Mouse (Mus musculus): ENCODE results near the gene Arid5b. TPM values are rescaled to one million over a fixed set of nuclear protein-coding genes. Genes with fewer than 3 reads are reported as not detected.

The Arid5b gene
- polyA plus RNA-seq, 1 experiment from 2014 or later: 27.5 TPM

DNA sequence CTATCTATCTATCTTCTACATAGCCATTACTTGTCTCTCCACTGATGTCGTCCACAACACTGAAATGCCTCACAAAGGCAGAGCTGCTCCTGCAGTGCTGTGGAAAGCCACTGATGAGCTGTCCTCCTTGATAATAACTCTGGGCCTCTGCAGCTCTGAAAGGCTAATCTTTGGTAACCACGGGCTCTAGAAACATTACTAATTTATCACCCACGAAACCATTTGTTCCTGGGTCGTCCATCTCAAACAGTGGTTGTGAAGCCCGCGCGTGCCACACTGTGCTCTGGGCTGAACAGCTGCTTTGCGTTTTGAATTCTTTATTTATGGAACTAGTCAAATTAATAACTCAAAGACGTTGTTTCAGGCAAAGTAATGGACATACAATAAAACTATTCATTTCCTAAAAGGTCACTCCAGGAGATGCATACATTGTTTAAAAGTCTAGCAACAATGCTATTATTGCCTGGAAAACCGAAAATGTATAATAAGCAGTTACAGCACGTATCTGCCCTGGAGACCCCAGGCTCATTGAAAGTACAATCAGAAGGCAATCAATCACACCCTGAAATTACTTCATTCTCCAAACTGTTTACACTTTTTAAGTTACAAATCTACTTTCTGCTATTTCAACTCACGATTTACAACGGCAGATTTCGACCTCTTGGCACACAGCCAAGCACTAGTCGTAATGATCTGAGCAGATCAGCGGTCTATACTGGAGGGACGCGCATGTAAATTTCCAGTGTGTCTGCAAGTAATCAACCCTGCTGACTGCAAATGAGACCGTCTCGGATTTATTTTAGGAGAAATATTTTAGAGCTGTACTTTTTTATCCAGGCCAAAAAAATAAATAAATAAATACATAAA is 70.5 kb downstream of the Arid5b start:
- H3K36me3 ChIP-seq (replicated peaks; ENCODE audit: control insufficient read depth, insufficient read depth, low read depth, low read length): no peaks in the 10 kb centered on the region
- DNase-seq (ENCODE audit: low spot score) (peak; percentile 77), ATAC-seq (replicated peaks; ENCODE audit: insufficient number of reproducible peaks, low FRiP score, low TSS enrichment, low read depth) (no peak)
- H3K4me3 ChIP-seq (ENCODE audit: low read depth, low read length): no peak overlapping the region
- no peak overlapping the region for H3K9ac ChIP-seq (replicated peaks; ENCODE audit: low read length)
- H3K27me3 ChIP-seq (ENCODE audit: control insufficient read depth, insufficient read depth, low read length): no peaks in the 10 kb centered on the region
- H3K27ac ChIP-seq (replicated peaks; ENCODE audit: low read depth, low read length): no peak overlapping the region; the same call in 1 of the 2 replicates
- H3K4me2 ChIP-seq (ENCODE audit: low read depth, low read length): no peak overlapping the region
- no peaks in the 10 kb centered on the region for H3K9me3 ChIP-seq (replicated peaks; ENCODE audit: control insufficient read depth, low read length)
- no peaks in the 10 kb centered on the region for H3K4me1 ChIP-seq (ENCODE audit: control insufficient read depth, insufficient read depth, low read length)
- 42% methylated on average over 20 of the region's 20 CpGs for WGBS

DNA sequence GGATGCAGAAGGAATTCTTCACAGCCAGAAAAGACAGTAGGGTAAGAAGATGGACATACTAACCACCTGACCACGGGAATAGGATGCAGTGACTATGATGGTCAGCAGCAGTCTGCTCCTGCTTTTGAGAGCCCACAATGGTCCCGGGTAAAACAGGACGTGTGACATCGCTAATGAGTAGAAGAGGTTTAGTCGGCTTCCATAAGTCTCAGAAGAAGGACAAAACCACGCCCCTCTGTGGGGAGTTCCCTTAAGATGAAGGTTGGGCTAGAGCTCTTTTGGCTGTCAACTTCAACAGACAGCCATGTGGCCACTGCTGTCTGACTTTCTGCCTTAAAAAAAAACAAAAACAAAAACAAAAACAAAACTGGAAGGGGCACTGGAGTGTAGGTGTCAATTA is 74.1 kb downstream of the Arid5b start:
- H3K36me3 ChIP-seq (replicated peaks; ENCODE audit: control insufficient read depth, insufficient read depth, low read depth, low read length): no peaks in the 10 kb centered on the region
- ATAC-seq (replicated peaks; ENCODE audit: insufficient number of reproducible peaks, low FRiP score, low TSS enrichment, low read depth) (no peak), DNase-seq (ENCODE audit: low spot score) (no peak)
- no peak overlapping the region for H3K27ac ChIP-seq (replicated peaks; ENCODE audit: low read depth, low read length)
- H3K4me3 ChIP-seq (ENCODE audit: low read depth, low read length): no peak overlapping the region
- H3K9me3 ChIP-seq (replicated peaks; ENCODE audit: control insufficient read depth, low read length): no peaks in the 10 kb centered on the region
- WGBS: 88% methylated on average over 6 of the region's 6 CpGs
- no peaks in the 10 kb centered on the region for H3K4me1 ChIP-seq (ENCODE audit: control insufficient read depth, insufficient read depth, low read length)
- H3K9ac ChIP-seq (replicated peaks; ENCODE audit: low read length): no peak overlapping the region
- H3K27me3 ChIP-seq (ENCODE audit: control insufficient read depth, insufficient read depth, low read length): no peaks in the 10 kb centered on the region
- H3K4me2 ChIP-seq (ENCODE audit: low read depth, low read length): no peak overlapping the region

DNA sequence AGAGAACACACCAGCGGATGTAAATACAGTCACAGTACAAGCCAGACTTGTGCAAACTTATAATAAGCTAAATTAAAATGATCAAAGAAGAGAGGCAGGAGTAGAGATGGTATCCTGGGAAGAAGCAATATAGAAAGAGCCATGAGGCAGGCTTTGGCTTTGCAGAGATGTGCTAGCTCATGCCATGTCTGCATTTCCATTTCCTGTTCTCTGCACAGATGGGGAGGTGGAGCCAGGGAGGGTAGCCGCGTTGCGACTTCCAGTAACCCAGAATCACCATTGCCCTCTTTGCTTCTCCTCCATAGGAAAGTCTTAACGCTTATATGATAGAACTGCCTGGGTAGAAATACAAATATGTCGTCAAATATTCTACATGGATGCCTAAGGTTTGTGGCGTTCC is 74.7 kb downstream of the Arid5b start:
- H3K36me3 ChIP-seq (replicated peaks; ENCODE audit: control insufficient read depth, insufficient read depth, low read depth, low read length): no peaks in the 10 kb centered on the region
- no peak for ATAC-seq (replicated peaks; ENCODE audit: insufficient number of reproducible peaks, low FRiP score, low TSS enrichment, low read depth)
- H3K4me2 ChIP-seq (ENCODE audit: low read depth, low read length): no peak overlapping the region
- no peak overlapping the region for H3K9ac ChIP-seq (replicated peaks; ENCODE audit: low read length)
- no peaks in the 10 kb centered on the region for H3K27me3 ChIP-seq (ENCODE audit: control insufficient read depth, insufficient read depth, low read length)
- no peaks in the 10 kb centered on the region for H3K4me1 ChIP-seq (ENCODE audit: control insufficient read depth, insufficient read depth, low read length)
- 92% methylated on average over 7 of the region's 7 CpGs for WGBS
- no peak overlapping the region for H3K4me3 ChIP-seq (ENCODE audit: low read depth, low read length)
- H3K9me3 ChIP-seq (replicated peaks; ENCODE audit: control insufficient read depth, low read length): no peaks in the 10 kb centered on the region
- no peak overlapping the region for H3K27ac ChIP-seq (replicated peaks; ENCODE audit: low read depth, low read length)
- DNase-seq (ENCODE audit: low spot score): no peak

DNA sequence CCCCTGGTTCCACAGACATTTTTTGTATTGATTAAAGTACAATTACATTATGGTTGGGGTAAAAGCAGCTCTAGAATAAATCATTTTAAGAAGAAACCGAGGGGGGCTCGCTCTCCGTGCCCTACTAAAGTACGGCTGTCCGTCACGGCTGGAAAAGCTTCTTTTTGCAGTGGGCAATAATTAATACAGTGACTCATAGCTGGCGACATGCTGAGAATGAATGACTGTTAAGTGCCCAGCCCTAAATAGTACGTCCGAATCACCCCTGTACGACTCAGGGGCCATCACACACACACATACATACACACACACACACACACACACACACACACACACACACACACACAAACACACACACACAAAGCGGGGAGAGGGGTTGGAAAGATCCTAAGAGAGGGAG is 75.2 kb downstream of the Arid5b start:
- Histone ChIP-seq H3K27ac (replicated peaks; ENCODE audit: low read depth, low read length) (no peak overlapping the region), H3K27me3 (ENCODE audit: control insufficient read depth, insufficient read depth, low read length) (no peaks in the 10 kb centered on the region), H3K4me2 (ENCODE audit: low read depth, low read length) (no peak overlapping the region), H3K36me3 (replicated peaks; ENCODE audit: control insufficient read depth, insufficient read depth, low read depth, low read length) (no peaks in the 10 kb centered on the region), H3K9me3 (replicated peaks; ENCODE audit: control insufficient read depth, low read length) (no peaks in the 10 kb centered on the region), H3K9ac (replicated peaks; ENCODE audit: low read length) (no peak overlapping the region), H3K4me3 (ENCODE audit: low read depth, low read length) (no peak overlapping the region), H3K4me1 (ENCODE audit: control insufficient read depth, insufficient read depth, low read length) (no peaks in the 10 kb centered on the region)
- 93% methylated on average over 11 of the region's 11 CpGs for WGBS
- no peak for ATAC-seq (replicated peaks; ENCODE audit: insufficient number of reproducible peaks, low FRiP score, low TSS enrichment, low read depth)
- no peak for DNase-seq (ENCODE audit: low spot score)

DNA sequence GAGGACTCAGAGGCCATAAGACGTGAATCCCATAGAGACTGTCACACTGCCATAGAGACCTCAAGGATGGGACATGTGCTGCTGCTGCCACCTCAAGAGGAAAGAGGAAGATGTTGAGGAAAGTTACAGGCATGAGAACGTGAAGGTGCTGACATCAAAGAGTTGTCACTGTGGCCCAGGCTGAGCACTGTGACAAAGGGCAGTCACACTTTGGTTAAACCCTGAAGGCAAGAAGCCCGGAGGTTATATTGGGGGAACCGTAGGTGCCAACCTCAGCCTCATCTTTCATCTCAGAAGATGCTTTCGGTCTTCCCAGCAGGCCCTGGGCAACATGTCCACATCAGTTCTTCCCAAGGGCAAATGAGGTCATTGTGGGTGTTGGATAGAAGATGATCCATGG is 79.1 kb downstream of the Arid5b start:
- Histone ChIP-seq H3K4me1 (ENCODE audit: control insufficient read depth, insufficient read depth, low read length) (no peaks in the 10 kb centered on the region), H3K36me3 (replicated peaks; ENCODE audit: control insufficient read depth, insufficient read depth, low read depth, low read length) (no peaks in the 10 kb centered on the region), H3K9me3 (replicated peaks; ENCODE audit: control insufficient read depth, low read length) (no peaks in the 10 kb centered on the region), H3K27me3 (ENCODE audit: control insufficient read depth, insufficient read depth, low read length) (no peaks in the 10 kb centered on the region), H3K27ac (replicated peaks; ENCODE audit: low read depth, low read length) (no peak overlapping the region), H3K4me2 (ENCODE audit: low read depth, low read length) (no peak overlapping the region), H3K4me3 (ENCODE audit: low read depth, low read length) (no peak overlapping the region), H3K9ac (replicated peaks; ENCODE audit: low read length) (no peak overlapping the region)
- WGBS: 88% methylated on average over 5 of the region's 5 CpGs
- DNase-seq (ENCODE audit: low spot score): no peak
- ATAC-seq (replicated peaks; ENCODE audit: insufficient number of reproducible peaks, low FRiP score, low TSS enrichment, low read depth): no peak

DNA sequence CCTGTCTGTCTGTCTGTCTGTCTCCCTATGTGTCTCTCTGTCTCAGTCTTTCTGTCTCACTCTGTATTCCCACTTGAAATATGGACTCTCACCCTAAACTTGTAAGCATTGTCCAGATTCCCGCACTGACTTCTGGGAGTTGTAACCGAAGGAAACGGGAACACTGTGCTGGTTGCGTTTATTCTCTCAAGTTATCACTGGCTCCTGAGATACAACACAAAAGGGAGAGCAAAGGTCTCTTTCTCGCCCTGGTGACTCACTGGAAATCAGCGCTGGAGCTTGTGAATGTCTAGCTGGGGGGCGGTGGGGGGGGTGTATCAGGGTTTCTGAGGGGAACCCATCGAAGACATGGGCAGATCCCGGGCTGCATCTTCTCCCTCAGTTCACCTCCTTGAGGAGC is 82.2 kb downstream of the Arid5b start:
- no peak overlapping the region for H3K9ac ChIP-seq (replicated peaks; ENCODE audit: low read length)
- no peaks in the 10 kb centered on the region for H3K4me1 ChIP-seq (ENCODE audit: control insufficient read depth, insufficient read depth, low read length)
- ATAC-seq (replicated peaks; ENCODE audit: insufficient number of reproducible peaks, low FRiP score, low TSS enrichment, low read depth) (no peak), DNase-seq (ENCODE audit: low spot score) (no peak)
- H3K4me2 ChIP-seq (ENCODE audit: low read depth, low read length): no peak overlapping the region
- H3K4me3 ChIP-seq (ENCODE audit: low read depth, low read length): no peak overlapping the region
- H3K36me3 ChIP-seq (replicated peaks; ENCODE audit: control insufficient read depth, insufficient read depth, low read depth, low read length): no peaks in the 10 kb centered on the region
- no peak overlapping the region for H3K27ac ChIP-seq (replicated peaks; ENCODE audit: low read depth, low read length)
- H3K27me3 ChIP-seq (ENCODE audit: control insufficient read depth, insufficient read depth, low read length): no peaks in the 10 kb centered on the region
- H3K9me3 ChIP-seq (replicated peaks; ENCODE audit: control insufficient read depth, low read length): no peaks in the 10 kb centered on the region
- WGBS: 85% methylated on average over 9 of the region's 9 CpGs

DNA sequence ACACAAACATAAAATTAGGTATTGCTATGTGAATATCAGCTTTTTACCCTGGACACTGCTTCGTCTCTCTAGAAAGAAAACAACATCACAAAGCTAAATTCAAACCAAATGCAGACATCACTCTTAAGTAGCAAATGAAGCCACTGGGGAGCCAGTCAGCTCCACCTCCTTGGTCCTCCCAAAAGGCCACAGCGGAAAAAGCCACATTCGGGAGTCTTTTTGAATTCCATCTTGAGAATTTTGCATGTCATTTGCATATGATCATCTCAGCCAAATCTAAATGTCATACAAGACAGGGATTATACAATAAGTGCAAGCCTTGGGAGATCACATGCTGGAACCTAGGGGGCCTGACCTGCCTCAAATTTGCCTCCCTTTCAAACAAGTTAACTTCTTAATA is 85.0 kb downstream of the Arid5b start:
- H3K9ac ChIP-seq (replicated peaks; ENCODE audit: low read length): no peak overlapping the region
- no peak overlapping the region for H3K4me2 ChIP-seq (ENCODE audit: low read depth, low read length)
- ATAC-seq (replicated peaks; ENCODE audit: insufficient number of reproducible peaks, low FRiP score, low TSS enrichment, low read depth) (no peak), DNase-seq (ENCODE audit: low spot score) (peak; percentile 16)
- no peaks in the 10 kb centered on the region for H3K27me3 ChIP-seq (ENCODE audit: control insufficient read depth, insufficient read depth, low read length)
- H3K4me1 ChIP-seq (ENCODE audit: control insufficient read depth, insufficient read depth, low read length): no peaks in the 10 kb centered on the region
- H3K9me3 ChIP-seq (replicated peaks; ENCODE audit: control insufficient read depth, low read length): no peaks in the 10 kb centered on the region
- no peak overlapping the region for H3K4me3 ChIP-seq (ENCODE audit: low read depth, low read length)
- no peak overlapping the region for H3K27ac ChIP-seq (replicated peaks; ENCODE audit: low read depth, low read length)
- 46% methylated on average over 3 of the region's 3 CpGs for WGBS
- no peaks in the 10 kb centered on the region for H3K36me3 ChIP-seq (replicated peaks; ENCODE audit: control insufficient read depth, insufficient read depth, low read depth, low read length)

DNA sequence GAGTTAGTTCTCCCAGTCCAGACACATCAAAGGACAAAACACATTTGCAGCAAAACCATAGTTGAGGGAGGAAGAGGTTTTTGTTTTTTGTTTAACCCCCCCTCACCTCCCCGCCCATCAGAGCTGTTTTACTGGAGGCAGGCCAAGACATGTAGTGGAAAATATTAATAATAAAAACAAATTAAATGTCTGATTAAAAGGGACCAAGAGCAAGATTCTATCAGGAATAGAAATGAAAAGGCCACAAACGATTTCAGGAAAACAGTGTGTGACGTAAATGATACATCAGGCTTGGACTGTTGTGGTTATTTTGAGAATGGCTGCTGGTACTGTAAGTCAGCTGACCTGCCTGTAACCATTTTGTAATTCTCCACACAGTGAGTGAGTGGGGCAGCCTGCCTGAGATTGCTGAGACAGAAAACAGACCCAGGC is 85.7 kb downstream of the Arid5b start:
- WGBS: 57% methylated on average over 3 of the region's 3 CpGs
- Histone ChIP-seq H3K9ac (replicated peaks; ENCODE audit: low read length) (no peak overlapping the region), H3K27me3 (ENCODE audit: control insufficient read depth, insufficient read depth, low read length) (no peaks in the 10 kb centered on the region), H3K4me2 (ENCODE audit: low read depth, low read length) (no peak overlapping the region), H3K36me3 (replicated peaks; ENCODE audit: control insufficient read depth, insufficient read depth, low read depth, low read length) (no peaks in the 10 kb centered on the region), H3K4me3 (ENCODE audit: low read depth, low read length) (no peak overlapping the region), H3K27ac (replicated peaks; ENCODE audit: low read depth, low read length) (no peak overlapping the region), H3K9me3 (replicated peaks; ENCODE audit: control insufficient read depth, low read length) (no peaks in the 10 kb centered on the region), H3K4me1 (ENCODE audit: control insufficient read depth, insufficient read depth, low read length) (no peaks in the 10 kb centered on the region)
- peak; percentile 38 for DNase-seq (ENCODE audit: low spot score)
- ATAC-seq (replicated peaks; ENCODE audit: insufficient number of reproducible peaks, low FRiP score, low TSS enrichment, low read depth): no peak

Data from embryonic facial prominence, embryonic 11.5 days (tissue).